Mouse (Mus musculus): ENCODE measurements around the gene Mansc1.

DNA sequence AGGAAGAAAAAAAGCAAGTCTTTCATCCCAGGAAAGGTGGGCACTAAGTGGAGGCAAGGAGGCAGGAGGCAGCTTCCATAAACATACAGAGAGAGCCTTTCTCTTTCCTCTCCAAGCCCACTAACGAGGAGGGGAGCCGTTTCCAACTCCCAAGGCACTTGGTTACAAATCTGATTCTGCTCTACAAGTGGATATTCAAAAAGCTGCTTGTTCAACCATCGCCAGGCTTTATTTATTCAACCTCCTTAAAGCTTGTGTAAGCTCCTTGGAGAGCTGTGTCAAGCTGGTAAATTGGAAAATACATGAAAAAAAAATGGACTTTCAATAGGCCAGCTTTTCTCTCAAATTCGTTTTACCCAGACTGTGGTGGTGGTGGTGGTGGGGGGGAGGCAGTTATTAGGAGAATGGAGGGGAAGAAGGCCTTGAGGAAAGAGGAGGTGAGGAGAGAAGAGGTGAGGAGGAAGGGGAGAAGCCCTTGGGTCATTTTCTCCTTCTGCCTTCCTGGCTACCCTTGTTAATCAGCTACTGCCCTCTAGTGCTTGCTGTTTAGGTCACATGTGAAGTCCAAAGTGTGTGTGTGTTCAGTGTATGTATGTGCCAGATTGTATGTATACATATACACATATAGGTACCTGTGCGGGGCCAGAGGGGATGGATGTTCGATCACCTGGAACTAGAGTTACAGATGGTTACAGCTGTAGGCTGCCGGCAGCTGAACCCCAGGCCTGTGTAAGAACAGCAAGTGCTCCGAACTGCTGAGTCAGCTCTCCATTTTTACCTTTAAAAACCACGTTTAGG is 25.1 kb downstream of the Mansc1 start:
- TF ChIP-seq CTCF (IDR thresholded peaks at IDR 0.05; ENCODE audit: control insufficient read depth, insufficient read depth, insufficient replicate concordance, low read depth, low read length) (no peak), POLR2A (IDR thresholded peaks at IDR 0.05; ENCODE audit: control insufficient read depth, low read depth, low read length) (no peak)

Data from testis, adult 2 months (tissue).